Mouse (Mus musculus) neural tube, embryonic 13.5 days (tissue): Measurements from ENCODE around the gene Olfr420. TPM values are rescaled to one million over a fixed set of nuclear protein-coding genes. Genes with fewer than 3 reads are reported as not detected.

Experiments used
- ATAC-seq: fragments of 200-750 bp; cut with Nextera tagmentation; 2 replicates; pipeline ENCODE4 v1.8.0; 2017; ENCODE audit warnings: low read depth, mild to moderate bottlenecking, moderate TSS enrichment, moderate library complexity
- H3K27ac ChIP-seq: fragments of 300-500 bp; sonication (generic); replicated peaks from 2 replicates; pipeline ENCODE4 v1.5.1; 2015; ENCODE audit warnings: moderate library complexity, mild to moderate bottlenecking, inconsistent platforms
- H3K27me3 ChIP-seq: fragments of 300-500 bp; sonication (generic); 2 replicates; pipeline ENCODE4 v1.6.1; 2015; ENCODE audit warnings: mild to moderate bottlenecking, inconsistent platforms
- H3K36me3 ChIP-seq: fragments of 300-500 bp; sonication (generic); 2 replicates; pipeline ENCODE4 v1.6.1; 2015; ENCODE audit warnings: mild to moderate bottlenecking, inconsistent platforms
- H3K4me1 ChIP-seq: fragments of 300-500 bp; sonication (generic); replicated peaks from 2 replicates; pipeline ENCODE4 v1.6.1; 2015; ENCODE audit warnings: inconsistent platforms
- H3K4me2 ChIP-seq: fragments of 300-500 bp; sonication (generic); 2 replicates; pipeline ENCODE4 v1.6.1; 2015; ENCODE audit warnings: inconsistent platforms, mild to moderate bottlenecking, moderate library complexity
- H3K4me3 ChIP-seq: fragments of 300-500 bp; sonication (generic); 2 replicates; pipeline ENCODE4 v1.5.1; 2015; ENCODE audit warnings: mild to moderate bottlenecking, inconsistent platforms
- H3K9ac ChIP-seq: fragments of 300-500 bp; sonication (generic); 2 replicates; pipeline ENCODE4 v1.6.1; 2015; ENCODE audit warnings: moderate library complexity, mild to moderate bottlenecking, inconsistent platforms
- H3K9me3 ChIP-seq: fragments of 300-500 bp; sonication (generic); 2 replicates; pipeline ENCODE4 v1.6.1; 2016; ENCODE audit warnings: inconsistent platforms
- WGBS: fragments of 180-500 bp; shearing (Covaris S2); methylation state at CpG from one replicate; pipeline ENCODE4 v1.1.7; 2015; 5-methylcytosine and 5-hydroxymethylcytosine counted together
- polyA plus RNA-seq: library from polyadenylated mRNA; unstranded; fragments of >200 nt; fragmentation: Nextera tagmentation; extraction: Ambion mirVana; gene quantifications from 2 replicates; pipeline ENCODE4 v1.2.1, GENCODE M21; 2015

The Olfr420 gene
- polyA plus RNA-seq = not detected in 2 replicates

GRCm38 (mm10) chr1:174155333-174155732 lies at the start of gene Olfr420:
Gene Olfr420, plus strand, starts transcription at chr1:174155633.
- Histone ChIP-seq H3K4me2 (no peak within 1 kb of the TSS), H3K9ac (no peak within 1 kb of the TSS), H3K9me3 (no peaks in the 10 kb centered on the region), H3K4me1 (no peaks in the 10 kb centered on the region), H3K4me3 (no peak within 1 kb of the TSS), H3K36me3 (no peaks in the 10 kb centered on the region), H3K27ac (no peak within 1 kb of the TSS), H3K27me3 (no peaks in the 10 kb centered on the region)
- 86% methylated on average over 1 of the region's 1 CpGs for WGBS
- ATAC-seq = no peak

GRCm38 (mm10) chr1:174121062-174121461 lies 34.4 kb upstream of the Olfr420 start, which contains the start of gene Olfr231:
Gene Olfr231, minus strand, starts transcription at chr1:174121162.
- Histone ChIP-seq H3K4me1 (no peaks in the 10 kb centered on the region), H3K27ac (no peak within 1 kb of the TSS), H3K36me3 (no peaks in the 10 kb centered on the region), H3K4me3 (no peak within 1 kb of the TSS), H3K4me2 (no peak within 1 kb of the TSS), H3K9ac (no peak within 1 kb of the TSS), H3K9me3 (no peaks in the 10 kb centered on the region), H3K27me3 (no peaks in the 10 kb centered on the region)
- WGBS = 49% methylated on average over 2 of the region's 2 CpGs
- ATAC-seq = no peak

GRCm38 (mm10) chr1:174131217-174131616 lies 24.2 kb upstream of the Olfr420 start, which contains the start of gene Olfr424:
Gene Olfr424, plus strand, starts transcription at chr1:174131517.
- Histone ChIP-seq H3K36me3 (no peaks in the 10 kb centered on the region), H3K4me2 (no peak within 1 kb of the TSS), H3K4me3 (no peak within 1 kb of the TSS), H3K27ac (no peak within 1 kb of the TSS), H3K9me3 (no peaks in the 10 kb centered on the region), H3K27me3 (no peaks in the 10 kb centered on the region), H3K9ac (no peak within 1 kb of the TSS), H3K4me1 (no peaks in the 10 kb centered on the region)
- 88% methylated on average over 3 of the region's 3 CpGs for WGBS
- no peak for ATAC-seq

- Histone ChIP-seq H3K9ac (no peak overlapping the region), H3K27me3 (no peaks in the 10 kb centered on the region), H3K4me2 (no peak overlapping the region), H3K4me1 (no peaks in the 10 kb centered on the region), H3K4me3 (no peak overlapping the region), H3K9me3 (no peaks in the 10 kb centered on the region), H3K27ac (no peak overlapping the region), H3K36me3 (no peaks in the 10 kb centered on the region)
- 77% methylated on average over 3 of the region's 3 CpGs for WGBS
- ATAC-seq = no peak
Measured at GRCm38 (mm10) chr1:174131999-174132398, 23.4 kb upstream of the Olfr420 start.

- Histone ChIP-seq H3K9ac (no peak overlapping the region), H3K27ac (no peak overlapping the region), H3K9me3 (no peaks in the 10 kb centered on the region), H3K4me1 (no peaks in the 10 kb centered on the region), H3K27me3 (no peaks in the 10 kb centered on the region), H3K4me3 (no peak overlapping the region), H3K36me3 (no peaks in the 10 kb centered on the region), H3K4me2 (no peak overlapping the region)
- WGBS = 79% methylated on average over 2 of the region's 2 CpGs
- no peak for ATAC-seq
Measured at GRCm38 (mm10) chr1:174141384-174141783, 14.0 kb upstream of the Olfr420 start.

GRCm38 (mm10) chr1:174146696-174147095 lies 8.7 kb upstream of the Olfr420 start:
- H3K27ac ChIP-seq = no peak overlapping the region

GRCm38 (mm10) chr1:174149289-174149688 lies 6.1 kb upstream of the Olfr420 start:
- 95% methylated on average over 2 of the region's 2 CpGs for WGBS
- no peak overlapping the region for H3K4me3 ChIP-seq

More at GRCm38 (mm10) chr1:174146696-174147095, 8.7 kb upstream of the Olfr420 start:
- no peak for ATAC-seq
- WGBS = 75% methylated on average over 1 of the region's 1 CpGs
- Histone ChIP-seq H3K9me3 (no peaks in the 10 kb centered on the region), H3K4me2 (no peak overlapping the region), H3K27me3 (no peaks in the 10 kb centered on the region), H3K4me3 (no peak overlapping the region), H3K9ac (no peak overlapping the region), H3K36me3 (no peaks in the 10 kb centered on the region), H3K4me1 (no peaks in the 10 kb centered on the region)

GRCm38 (mm10) chr1:174157622-174158021 lies 2.2 kb downstream of the Olfr420 start:
- Histone ChIP-seq H3K27ac (no peak overlapping the region), H3K4me1 (no peaks in the 10 kb centered on the region), H3K27me3 (no peaks in the 10 kb centered on the region), H3K4me3 (no peak overlapping the region), H3K36me3 (no peaks in the 10 kb centered on the region), H3K4me2 (no peak overlapping the region), H3K9me3 (no peaks in the 10 kb centered on the region), H3K9ac (no peak overlapping the region)
- ATAC-seq = no peak
- WGBS = 91% methylated on average over 3 of the region's 3 CpGs

More at GRCm38 (mm10) chr1:174149289-174149688, 6.1 kb upstream of the Olfr420 start:
- Histone ChIP-seq H3K27me3 (no peaks in the 10 kb centered on the region), H3K9ac (no peak overlapping the region), H3K4me1 (no peaks in the 10 kb centered on the region), H3K27ac (no peak overlapping the region), H3K9me3 (no peaks in the 10 kb centered on the region), H3K4me2 (no peak overlapping the region), H3K36me3 (no peaks in the 10 kb centered on the region)
- no peak for ATAC-seq

GRCm38 (mm10) chr1:174158512-174158911 lies 3.1 kb downstream of the Olfr420 start:
- ATAC-seq = no peak

GRCm38 (mm10) chr1:174159095-174159494 lies 3.7 kb downstream of the Olfr420 start:
- WGBS = 91% methylated on average over 10 of the region's 10 CpGs
- no peaks in the 10 kb centered on the region for H3K27me3 ChIP-seq
- no peaks in the 10 kb centered on the region for H3K36me3 ChIP-seq
- H3K9ac ChIP-seq = no peak overlapping the region
- no peaks in the 10 kb centered on the region for H3K9me3 ChIP-seq
- no peak overlapping the region for H3K27ac ChIP-seq
- H3K4me3 ChIP-seq = no peak overlapping the region
- no peaks in the 10 kb centered on the region for H3K4me1 ChIP-seq
- ATAC-seq = no peak
- H3K4me2 ChIP-seq = no peak overlapping the region

More at GRCm38 (mm10) chr1:174158512-174158911, 3.1 kb downstream of the Olfr420 start:
- H3K9ac ChIP-seq = no peak overlapping the region
- no peak overlapping the region for H3K27ac ChIP-seq
- H3K4me3 ChIP-seq = no peak overlapping the region
- H3K4me2 ChIP-seq = no peak overlapping the region
- H3K4me1 ChIP-seq = no peaks in the 10 kb centered on the region
- no peaks in the 10 kb centered on the region for H3K36me3 ChIP-seq
- no peaks in the 10 kb centered on the region for H3K27me3 ChIP-seq
- no peaks in the 10 kb centered on the region for H3K9me3 ChIP-seq
- WGBS = 84% methylated on average over 1 of the region's 1 CpGs

GRCm38 (mm10) chr1:174169024-174169423 lies 13.6 kb downstream of the Olfr420 start:
- Histone ChIP-seq H3K9ac (no peak overlapping the region), H3K36me3 (no peaks in the 10 kb centered on the region), H3K4me2 (no peak overlapping the region), H3K4me1 (no peaks in the 10 kb centered on the region), H3K27ac (no peak overlapping the region), H3K9me3 (no peaks in the 10 kb centered on the region), H3K4me3 (no peak overlapping the region), H3K27me3 (no peaks in the 10 kb centered on the region)
- ATAC-seq = no peak

- H3K36me3 ChIP-seq = no peaks in the 10 kb centered on the region
- ATAC-seq = no peak
- 91% methylated on average over 5 of the region's 5 CpGs for WGBS
- H3K27ac ChIP-seq = no peak overlapping the region
- no peak overlapping the region for H3K4me3 ChIP-seq
- no peaks in the 10 kb centered on the region for H3K4me1 ChIP-seq
- no peaks in the 10 kb centered on the region for H3K9me3 ChIP-seq
- H3K9ac ChIP-seq = no peak overlapping the region
- H3K4me2 ChIP-seq = no peak overlapping the region
- no peaks in the 10 kb centered on the region for H3K27me3 ChIP-seq
Measured at GRCm38 (mm10) chr1:174170706-174171501, 15.5 kb downstream of the Olfr420 start.

GRCm38 (mm10) chr1:174171537-174171936 lies 16.1 kb downstream of the Olfr420 start:
- Histone ChIP-seq H3K9me3 (no peaks in the 10 kb centered on the region), H3K9ac (no peak overlapping the region), H3K27me3 (no peaks in the 10 kb centered on the region), H3K4me3 (no peak overlapping the region), H3K27ac (no peak overlapping the region), H3K4me2 (no peak overlapping the region), H3K4me1 (no peaks in the 10 kb centered on the region), H3K36me3 (no peaks in the 10 kb centered on the region)
- no peak for ATAC-seq
- 45% methylated on average over 2 of the region's 2 CpGs for WGBS
